Mouse (Mus musculus): ENCODE measurements around the gene Neu2.

Neu2 gene

DNA sequence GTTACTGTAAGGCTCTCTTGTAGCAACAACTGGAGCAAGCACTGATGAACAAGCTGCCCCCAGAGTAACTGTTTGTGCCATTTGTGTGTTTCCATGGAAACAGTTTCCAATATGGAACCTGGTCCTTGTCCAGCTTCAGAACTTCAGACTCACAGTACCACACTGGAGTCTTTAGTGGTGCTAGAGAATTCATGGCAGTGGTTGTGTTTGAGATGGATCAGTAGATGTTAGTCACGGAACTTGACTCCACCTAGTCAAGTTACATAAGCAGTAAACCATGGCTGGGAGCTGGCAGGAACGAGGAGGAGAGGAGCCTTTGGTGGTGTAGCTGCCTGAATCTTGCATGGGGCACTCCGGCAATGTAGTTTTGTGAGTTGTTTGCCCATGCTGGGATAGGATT lies 24.4 kb downstream of the Neu2 start:
- DNase-seq (ENCODE audit: extremely low read depth, low read depth, low spot score) = no peak

DNA sequence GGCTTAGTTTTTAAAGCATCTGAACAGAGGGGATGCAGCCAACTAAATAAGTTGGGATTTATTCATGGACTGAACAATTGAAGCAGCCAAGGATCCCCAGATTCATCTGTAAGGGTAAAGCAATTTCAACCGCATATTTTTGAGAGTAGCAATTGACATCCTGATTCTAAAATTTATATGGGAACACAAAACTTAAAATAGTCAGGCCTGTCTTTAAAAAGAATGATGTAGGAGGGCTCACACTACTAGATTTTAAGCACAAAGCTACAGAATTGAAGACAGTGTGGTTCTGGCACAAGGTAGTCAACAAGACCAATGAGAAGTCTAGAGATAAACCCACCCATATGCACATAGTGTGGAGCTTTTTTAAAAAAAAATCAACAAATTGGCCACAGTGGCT lies 27.3 kb downstream of the Neu2 start:
- DNase-seq (ENCODE audit: extremely low read depth, low read depth, low spot score) = no peak

DNA sequence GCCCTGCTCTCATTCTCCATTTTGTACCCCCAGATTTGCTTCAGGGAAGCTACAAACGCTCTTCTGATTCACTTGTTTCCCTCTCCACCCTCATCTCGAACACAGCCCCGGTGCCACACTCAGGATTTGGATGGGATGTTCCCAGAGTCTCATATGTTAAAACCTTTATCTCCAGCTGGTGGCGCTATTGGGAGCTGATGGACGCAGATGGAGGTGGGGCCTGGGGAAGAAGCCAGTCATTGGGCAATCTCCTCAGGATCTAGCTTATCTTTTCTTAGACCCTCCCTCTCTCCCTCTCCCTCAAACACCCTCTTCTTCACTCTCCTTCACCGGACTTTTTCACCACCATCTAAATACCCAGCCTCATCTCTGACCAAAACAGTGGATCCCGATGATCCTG lies 31.9 kb downstream of the Neu2 start:
- DNase-seq (ENCODE audit: extremely low read depth, low read depth, low spot score) = no peak

DNA sequence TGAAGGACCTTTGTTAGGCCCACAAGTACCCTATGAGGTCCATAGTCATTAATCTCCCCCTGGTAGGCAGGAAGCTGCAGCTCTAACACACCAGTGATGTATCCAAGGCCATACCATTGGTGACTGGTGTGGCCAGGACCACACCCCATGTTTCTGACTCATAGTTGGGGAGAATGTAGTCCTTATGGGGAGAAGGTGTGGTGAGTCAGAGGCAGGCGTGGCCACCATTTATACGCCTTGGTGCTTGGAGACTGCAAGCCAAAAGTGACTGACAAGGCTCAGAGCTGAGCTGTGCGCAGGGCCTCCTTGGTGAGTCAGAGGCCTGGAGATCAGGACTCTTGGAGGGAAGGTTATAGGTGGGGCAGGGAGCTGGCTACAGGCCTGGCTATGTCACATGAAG lies 41.3 kb downstream of the Neu2 start:
- DNase-seq (ENCODE audit: extremely low read depth, low read depth, low spot score) = no peak

DNA sequence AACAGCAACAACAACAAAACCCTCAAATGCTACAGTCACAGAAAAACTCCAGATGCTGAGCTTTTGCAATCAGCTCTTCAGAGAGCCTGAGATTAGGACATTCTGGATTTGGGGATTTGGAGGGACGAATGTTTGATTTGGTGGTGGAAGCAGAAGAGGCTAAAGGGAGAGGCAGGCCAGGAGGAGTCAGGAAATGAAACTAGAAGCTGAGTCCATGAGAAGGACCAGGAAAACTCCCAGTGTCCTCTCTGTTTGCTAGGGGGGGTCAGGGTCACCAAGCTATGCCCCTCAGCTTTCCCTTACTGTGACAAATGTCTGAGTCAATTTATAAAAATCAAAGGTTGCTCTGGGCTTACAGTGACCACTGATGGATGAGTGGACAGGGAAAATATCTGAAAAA lies 43.9 kb downstream of the Neu2 start:
- DNase-seq (ENCODE audit: extremely low read depth, low read depth, low spot score) = no peak

DNA sequence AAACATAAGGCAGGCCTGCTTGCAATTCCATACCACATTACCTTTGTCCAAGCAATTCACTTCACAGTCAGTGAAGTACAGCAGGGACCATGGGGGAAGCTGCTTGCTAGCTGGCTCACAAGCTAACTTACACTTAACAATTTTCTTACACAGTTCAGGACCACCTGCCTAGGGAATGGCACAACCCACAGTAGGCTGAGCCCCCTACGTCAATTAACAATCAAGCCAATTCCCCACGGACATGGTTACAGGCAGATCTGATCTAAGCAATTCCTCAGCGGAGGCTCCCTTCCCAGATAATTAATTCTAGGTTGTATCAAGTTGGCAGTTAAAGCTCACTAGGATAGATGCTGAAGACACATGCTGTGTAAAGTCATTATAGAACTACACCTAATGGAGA lies 53.3 kb downstream of the Neu2 start:
- no peak for DNase-seq (ENCODE audit: extremely low read depth, low read depth, low spot score)

DNA sequence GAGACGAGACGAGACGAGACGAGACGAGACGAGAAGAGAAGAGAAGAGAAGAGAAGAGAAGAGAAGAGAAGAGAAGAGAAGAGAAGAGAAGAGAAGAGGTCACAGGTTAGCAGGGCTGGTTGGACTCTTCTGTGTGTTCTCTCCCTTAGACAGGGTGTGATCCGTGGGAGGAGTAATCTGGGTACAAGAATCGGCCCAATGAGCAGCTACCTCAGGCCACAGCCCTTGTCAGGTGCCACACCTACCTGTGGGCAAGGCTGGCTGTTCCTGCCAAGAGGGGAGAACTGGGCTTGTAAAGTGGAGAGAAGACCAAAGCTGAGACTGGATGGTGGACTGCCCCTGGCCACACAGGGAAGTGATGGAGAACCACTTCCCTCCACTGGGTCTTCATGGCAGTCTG lies 56.1 kb downstream of the Neu2 start:
- DNase-seq (ENCODE audit: extremely low read depth, low read depth, low spot score) = no peak

DNA sequence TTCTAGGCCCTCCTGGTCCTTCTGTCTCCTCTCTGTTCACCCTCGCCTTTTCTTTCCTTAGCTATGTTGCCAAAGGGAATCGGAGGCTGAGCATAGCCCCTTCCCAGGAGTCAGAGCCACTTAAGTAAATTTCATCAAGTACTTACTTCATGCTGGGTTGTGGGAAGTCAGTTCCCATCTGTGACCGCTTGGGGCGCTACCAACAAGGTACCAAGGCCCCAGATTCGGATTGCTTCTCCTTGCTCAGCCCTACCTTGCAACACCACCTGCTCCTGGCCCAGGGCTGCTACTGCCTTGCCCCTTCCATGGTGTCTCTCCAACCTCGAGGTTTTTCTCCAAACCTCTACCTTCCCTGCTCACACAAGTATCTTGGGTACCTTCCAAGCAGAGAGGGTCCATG lies 58.7 kb downstream of the Neu2 start:
- DNase-seq (ENCODE audit: extremely low read depth, low read depth, low spot score) = no peak

DNA sequence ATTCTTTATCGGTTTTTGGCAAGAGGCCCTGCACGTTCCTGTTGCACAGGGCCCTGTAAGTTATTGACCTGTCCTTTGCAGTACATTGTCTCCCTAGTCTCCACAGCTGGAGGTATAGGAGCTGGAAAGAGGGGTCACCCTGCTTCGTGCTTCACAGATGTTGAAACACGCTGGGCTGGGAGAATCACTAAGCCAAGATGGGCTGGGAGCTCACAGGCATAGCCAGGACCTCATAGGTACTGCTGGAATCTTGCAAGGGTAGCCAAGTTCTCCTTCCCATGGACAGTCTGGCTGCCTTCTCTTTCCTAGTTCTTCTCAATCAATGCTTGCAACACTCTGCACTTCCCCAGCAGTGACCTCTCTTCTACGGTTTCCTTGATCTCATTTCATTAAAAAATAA lies 63.6 kb downstream of the Neu2 start:
- no peak for DNase-seq (ENCODE audit: extremely low read depth, low read depth, low spot score)

DNA sequence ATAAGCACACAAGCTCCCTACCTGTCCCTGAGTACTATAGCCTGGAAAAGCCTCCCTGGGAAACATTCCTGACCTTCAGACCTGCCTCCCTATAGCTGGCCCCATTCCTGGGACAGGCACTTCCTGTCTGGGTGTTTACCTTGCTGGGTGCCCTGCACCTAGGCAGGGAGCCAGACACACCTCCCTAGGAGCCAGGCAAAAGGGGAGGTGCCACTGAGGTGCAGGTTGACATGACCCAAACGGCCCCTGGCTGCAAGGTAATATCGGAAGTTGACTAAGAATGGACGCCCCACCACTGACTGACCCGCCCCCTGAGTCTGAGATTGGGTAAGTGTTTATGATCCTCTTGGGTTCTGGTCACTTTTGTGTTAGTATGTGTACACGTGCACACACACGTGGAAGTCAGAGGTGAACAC lies 64.1 kb downstream of the Neu2 start, which contains the start of gene Ngef:
Gene Ngef, minus strand, starts transcription at position 71 of the 416 bp plus-strand sequence.
- no peak for DNase-seq (ENCODE audit: extremely low read depth, low read depth, low spot score)

DNA sequence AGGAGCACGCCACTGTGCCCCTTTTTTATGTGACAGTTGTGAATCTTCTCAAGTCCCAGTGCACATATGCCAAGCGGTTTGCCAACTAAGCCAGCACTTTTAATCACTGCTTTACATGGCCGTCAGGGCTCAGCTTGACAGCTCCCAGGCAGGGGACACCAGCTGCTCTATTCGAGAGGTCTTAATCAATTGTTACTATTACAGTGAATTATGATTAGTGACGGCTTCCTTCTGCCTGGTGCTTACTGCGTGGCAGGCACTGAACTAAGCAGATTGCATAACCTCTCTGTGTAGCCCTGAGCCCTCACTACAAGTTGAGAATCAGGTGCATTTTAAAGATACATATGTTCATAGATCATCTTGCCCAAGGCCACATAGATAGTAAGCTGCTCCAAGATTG lies 64.7 kb downstream of the Neu2 start:
- DNase-seq (ENCODE audit: extremely low read depth, low read depth, low spot score) = no peak

DNA sequence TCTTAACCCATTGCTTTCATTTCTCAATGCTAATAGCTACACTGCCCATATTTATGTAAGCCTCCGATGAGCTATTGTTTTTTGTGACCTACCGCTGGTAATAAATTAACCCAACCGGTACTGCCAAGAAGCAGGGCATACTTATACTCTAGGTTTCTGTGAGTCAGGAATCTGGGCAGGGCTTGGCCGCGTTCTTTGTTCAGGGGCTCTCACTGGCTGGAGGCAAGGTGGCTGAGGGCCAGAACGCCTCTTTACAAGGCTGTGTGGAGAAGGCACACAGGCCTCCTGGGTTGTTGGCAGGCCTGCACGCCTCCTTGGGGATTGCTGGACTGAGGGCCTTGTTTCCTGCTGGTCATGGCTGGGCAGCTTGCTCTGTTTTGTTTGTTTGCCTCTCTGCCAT lies 65.1 kb downstream of the Neu2 start:
- DNase-seq (ENCODE audit: extremely low read depth, low read depth, low spot score) = peak; percentile 43

DNA sequence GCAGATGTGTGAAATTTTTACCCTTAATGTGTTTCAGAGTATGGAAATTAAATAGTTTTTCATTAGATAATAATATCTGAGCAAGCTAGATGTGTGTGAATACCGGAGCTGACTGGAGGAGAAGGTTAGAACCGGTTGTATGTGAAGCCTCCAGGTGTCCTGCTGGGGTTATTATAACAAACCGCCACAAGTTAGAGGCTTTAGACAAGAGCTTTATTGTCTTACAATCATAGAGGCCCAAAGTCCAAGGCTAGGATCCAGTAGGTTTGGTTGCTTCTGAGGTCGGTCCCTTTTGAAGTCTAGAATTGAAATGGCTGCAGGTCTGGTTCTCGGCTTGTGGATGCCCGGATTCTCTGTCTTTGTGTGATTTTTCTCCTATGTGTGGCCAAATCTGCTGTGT lies 69.3 kb downstream of the Neu2 start:
- no peak for DNase-seq (ENCODE audit: extremely low read depth, low read depth, low spot score)

DNA sequence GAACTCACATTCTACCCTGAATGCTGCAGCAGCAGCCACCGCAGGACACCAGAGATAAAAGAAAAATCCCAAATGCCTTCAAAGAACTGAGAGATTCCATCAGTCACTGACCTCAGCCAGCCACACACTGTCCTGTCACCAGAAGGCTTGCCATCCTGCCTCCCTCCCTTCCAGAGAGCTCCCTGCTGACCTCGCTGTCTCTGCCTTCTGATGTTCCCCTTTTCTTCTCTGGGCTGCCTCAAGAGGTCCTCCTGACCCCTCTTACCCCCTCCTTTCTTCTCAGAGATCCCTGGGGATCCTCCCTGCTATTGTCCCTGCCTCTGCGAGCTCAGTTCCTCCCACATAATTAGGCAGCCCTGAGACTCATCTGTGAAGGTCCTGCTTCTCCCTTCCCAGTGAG lies 71.1 kb downstream of the Neu2 start:
- no peak for DNase-seq (ENCODE audit: extremely low read depth, low read depth, low spot score)

DNA sequence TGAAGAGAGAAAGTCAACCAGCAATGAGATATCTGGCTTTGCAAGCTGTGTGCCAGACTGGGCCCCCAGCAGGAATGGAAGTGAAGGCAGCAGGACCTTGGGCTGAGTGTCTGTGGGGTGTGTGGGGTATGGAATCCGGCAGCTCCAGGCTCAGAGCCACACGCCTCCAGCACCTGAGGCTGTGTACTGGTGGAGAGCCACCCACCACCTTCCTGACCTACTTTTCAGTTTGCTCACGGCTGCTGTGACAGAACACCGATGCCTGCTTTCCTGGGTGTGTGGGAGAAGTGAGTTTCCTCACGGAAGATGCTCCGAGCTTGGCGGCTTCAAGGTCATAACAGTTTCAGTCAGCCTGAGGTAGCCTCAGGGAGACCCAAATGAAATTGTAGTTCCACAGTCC lies 79.5 kb downstream of the Neu2 start:
- DNase-seq (ENCODE audit: extremely low read depth, low read depth, low spot score) = no peak

DNA sequence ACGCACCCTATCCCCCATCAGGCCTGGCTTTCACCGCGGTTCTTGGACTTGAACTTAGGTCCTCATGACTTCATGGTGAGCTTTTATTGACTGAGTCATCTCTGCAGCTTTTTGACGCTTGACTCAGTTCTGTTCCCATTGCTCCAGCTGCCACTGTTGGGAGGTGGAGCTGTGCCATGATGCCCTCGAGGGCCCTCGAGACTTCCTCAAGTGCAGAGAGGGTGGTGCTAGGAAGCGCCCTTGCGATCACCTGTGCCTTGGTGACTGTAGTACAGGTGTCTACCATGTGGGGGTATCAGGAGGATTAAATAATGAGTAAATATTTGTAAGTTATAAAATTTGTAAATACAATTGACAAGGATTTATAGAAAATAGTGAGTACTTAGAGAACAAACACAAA lies 80.3 kb downstream of the Neu2 start:
- no peak for DNase-seq (ENCODE audit: extremely low read depth, low read depth, low spot score)

DNA sequence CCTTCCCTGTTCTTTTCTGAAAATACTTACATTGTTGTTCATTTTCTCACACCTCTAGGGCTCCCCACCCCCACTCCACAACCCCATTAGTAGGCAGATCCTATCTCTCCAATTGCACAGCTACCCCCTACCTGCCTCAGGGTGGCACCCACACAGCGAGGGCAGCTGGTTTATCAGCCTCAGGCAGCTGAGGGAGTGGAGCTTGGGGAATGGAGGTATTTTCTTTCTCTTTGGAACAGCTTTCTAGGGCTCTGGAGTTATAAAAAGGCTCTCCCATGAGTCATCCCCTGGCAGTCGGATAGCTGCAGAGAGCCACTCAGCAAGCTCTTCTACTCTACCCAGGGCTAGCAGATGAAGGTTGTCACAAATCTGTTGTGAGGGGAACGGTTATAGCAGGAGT lies 84.6 kb downstream of the Neu2 start:
- no peak for DNase-seq (ENCODE audit: extremely low read depth, low read depth, low spot score)

DNA sequence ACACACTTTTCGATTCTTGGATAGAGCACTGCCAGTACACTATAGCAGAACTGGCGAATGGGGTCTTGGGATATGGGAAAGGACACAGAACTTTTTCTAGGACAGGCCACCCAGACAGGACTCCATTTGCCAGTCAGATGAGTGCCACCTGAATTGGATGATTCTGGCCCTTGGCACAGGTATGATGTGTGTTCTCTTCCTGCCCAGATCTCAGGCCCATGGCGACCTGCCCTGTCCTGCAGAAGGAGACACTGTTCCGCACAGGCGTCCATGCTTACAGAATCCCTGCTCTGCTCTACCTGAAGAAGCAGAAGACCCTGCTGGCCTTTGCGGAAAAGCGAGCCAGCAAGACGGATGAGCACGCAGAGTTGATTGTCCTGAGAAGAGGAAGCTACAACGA lies 85.0 kb downstream of the Neu2 start:
- no peak for DNase-seq (ENCODE audit: extremely low read depth, low read depth, low spot score)

DNA sequence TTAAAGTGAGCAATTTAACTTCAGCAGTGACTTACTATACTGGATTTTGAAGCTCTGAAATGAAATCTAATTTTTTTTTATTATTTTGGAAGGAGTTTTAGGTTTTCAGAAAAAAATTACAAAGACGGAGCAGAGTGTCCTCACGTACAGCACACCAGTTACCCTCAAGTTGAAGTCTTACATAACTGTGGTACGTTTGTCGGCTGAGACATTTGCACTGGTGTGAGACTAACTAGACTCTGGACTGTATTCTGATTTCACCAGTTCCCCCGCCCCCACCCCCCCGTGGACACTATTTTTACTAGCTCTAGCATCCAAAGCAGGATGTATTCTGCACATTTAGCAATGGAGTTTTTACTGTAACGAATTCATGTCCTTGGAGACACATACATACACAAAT lies 90.8 kb downstream of the Neu2 start:
- no peak for DNase-seq (ENCODE audit: extremely low read depth, low read depth, low spot score)

DNA sequence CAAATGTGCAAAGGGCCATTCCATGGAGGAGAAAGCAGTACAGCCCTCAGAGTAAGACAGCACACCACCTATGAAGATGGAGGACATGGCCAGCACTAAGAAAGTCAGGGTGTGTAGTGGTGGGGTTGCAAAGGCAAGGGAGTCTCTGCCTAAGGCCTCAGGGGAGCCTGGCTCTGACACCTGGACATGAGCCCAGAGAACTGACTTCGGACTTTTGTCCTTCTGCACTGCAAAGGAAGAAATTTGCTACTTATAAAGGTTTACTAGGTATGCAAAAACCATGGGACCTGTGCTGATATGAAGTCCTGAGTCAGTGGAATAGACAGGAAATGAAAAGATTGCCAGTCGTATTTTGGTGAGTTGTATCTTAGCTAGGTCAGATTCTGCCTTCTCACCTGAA lies 92.1 kb downstream of the Neu2 start:
- DNase-seq (ENCODE audit: extremely low read depth, low read depth, low spot score) = no peak

DNA sequence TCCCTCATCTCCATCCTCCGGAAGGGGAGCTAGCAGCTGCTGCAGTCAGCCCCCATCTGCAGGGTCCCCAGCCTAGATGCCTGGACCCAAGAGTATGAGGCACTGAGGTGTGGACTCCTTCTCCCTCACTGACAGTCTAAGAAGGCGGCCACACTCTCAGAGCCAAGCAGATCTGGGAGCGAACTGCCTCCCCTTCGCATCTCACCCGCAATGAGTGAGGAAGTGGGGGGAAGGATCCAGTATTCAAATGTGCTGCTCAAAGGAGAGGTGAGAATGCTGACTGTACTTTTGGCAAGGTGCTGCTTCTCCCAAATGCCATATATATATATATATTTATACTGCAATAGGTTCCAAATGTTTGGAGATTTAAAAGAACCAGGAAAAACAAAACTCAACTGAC lies 93.7 kb downstream of the Neu2 start:
- no peak for DNase-seq (ENCODE audit: extremely low read depth, low read depth, low spot score)

DNA sequence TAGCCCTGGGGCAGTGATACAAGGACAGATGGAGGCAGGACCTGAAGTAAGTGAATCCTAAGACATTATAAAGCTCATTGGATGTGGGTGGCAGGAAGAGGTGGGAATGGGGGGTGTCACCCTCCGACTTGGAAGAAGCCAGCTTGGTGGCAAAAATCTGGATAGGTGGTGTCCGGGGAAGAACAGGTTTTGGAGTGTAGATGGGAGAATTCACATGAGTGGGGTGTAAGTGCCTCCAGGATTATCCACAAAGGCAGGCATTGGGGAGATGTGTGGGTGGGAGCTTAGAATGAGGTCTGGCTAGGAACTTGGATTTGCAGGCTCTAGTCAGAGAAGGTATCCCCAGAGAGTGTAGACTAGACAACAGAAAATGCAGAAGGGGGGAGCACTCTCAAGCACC lies 95.6 kb downstream of the Neu2 start:
- no peak for DNase-seq (ENCODE audit: extremely low read depth, low read depth, low spot score)

DNA sequence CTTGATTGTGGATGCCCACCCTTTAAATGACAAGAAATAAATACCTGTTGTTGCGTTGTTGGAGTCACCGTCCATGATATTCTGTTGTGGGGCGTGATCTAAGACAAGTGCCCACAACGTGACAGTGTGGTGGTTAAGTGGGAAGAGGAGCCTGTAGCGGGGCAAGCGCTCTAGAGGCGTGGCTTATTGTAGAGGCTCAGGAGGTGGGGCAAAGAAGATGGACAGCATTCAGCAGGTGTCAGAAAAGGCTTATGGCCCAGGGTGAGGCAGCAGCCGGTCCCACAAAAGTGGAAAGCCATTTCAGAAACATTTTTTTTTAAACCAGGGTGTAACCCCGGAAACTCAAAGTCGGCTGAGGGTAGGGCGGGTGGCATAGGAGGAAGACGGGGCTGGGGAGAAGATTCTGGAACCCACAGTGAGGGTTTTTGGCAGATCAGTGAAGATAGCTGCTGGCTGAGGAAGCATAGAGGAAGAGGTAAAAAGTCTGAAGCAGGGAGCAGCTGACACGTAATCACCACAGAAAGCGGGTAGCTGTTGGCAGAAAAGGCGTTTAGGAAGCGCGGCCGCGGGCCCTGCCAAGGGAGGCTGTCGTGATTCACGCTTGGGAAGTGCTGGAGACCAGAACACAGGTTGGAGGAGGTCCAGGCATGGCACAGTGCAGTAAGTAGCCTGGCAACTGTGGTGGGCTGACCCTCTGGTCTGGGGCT lies 97.8 kb downstream of the Neu2 start:
- no peak for DNase-seq (ENCODE audit: extremely low read depth, low read depth, low spot score)

All from fat pad, adult 2 months (tissue).